Mouse (Mus musculus) erythroblast, embryonic 14.5 days (primary cell): ENCODE results near the gene Efs.

Source experiments
- GATA1 ChIP-seq: IDR thresholded peaks from 2 replicates; pipeline ENCODE4 v1.6.1; 2012; ENCODE audit warnings: low read length, inconsistent platforms, mixed read lengths
- TAL1 ChIP-seq: IDR thresholded peaks from 3 replicates; pipeline ENCODE4 v1.6.1; 2012; ENCODE audit warnings: low read length, inconsistent platforms, mixed read lengths

DNA sequence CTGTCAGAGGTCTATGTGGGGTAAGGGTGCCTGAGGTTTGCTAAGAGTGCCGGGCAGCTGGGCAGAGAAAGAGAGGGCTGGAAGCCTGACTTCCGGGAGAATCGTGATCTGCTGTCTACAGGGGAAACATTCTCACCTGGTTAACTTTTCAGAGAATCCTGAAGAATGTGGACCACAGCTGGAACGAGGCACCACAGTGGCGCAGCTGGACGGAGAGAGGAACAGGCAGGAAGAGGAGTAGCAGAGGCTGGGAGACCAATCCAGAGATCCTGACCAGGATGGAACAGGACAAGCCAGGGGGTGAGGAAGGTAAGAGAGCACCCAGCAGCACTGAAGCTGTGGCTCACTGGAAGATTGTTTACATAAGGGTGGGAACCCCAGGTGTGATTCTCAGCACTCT is 39.7 kb upstream of the Efs start:
- TF ChIP-seq GATA1 (no peak), TAL1 (no peak)
